Mouse (Mus musculus): Measurements from ENCODE around the gene Olfr114.

Gene Olfr114

DNA sequence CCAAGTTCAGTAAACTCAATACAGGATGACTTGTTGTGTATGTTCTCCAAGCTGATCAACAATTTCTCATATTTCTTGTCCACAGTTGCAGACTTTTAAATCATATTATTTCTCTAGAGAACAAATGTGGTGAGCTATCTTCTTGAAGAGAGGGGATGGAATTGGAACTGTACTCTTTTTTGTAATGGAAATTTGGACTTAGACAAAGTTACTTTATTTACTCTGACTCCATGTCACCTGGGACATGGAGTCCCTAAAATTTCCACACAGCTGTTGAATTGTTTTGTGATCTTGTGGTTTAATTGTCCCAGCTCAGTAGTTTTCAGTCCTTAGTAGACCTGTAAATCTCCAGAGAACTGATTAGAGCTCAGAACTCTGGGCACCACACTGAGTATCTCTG lies at the start of gene Olfr114:
Gene Olfr114, minus strand, starts transcription at position 101 of the 400 bp plus-strand sequence.
- DNase-seq = no peak

GRCm38 (mm10) chr17:37627009-37627408 lies 34.5 kb upstream of the Olfr114 start, which contains the start of the genes Olfr115 and Olfr116:
Olfr115 (minus strand) TSS chr17:37627109.
Olfr116 (minus strand) TSS chr17:37627199.
- DNase-seq = no peak

GRCm38 (mm10) chr17:37577563-37577962 lies 15.0 kb downstream of the Olfr114 start, which contains the start of gene Olfr113:
Olfr113 (minus strand) TSS chr17:37577663.
- DNase-seq = no peak

- no peak for DNase-seq
Observed at GRCm38 (mm10) chr17:37569351-37569750, 23.2 kb downstream of the Olfr114 start, which contains the start of gene Olfr112. Olfr112 (minus strand) TSS chr17:37569451.

DNA sequence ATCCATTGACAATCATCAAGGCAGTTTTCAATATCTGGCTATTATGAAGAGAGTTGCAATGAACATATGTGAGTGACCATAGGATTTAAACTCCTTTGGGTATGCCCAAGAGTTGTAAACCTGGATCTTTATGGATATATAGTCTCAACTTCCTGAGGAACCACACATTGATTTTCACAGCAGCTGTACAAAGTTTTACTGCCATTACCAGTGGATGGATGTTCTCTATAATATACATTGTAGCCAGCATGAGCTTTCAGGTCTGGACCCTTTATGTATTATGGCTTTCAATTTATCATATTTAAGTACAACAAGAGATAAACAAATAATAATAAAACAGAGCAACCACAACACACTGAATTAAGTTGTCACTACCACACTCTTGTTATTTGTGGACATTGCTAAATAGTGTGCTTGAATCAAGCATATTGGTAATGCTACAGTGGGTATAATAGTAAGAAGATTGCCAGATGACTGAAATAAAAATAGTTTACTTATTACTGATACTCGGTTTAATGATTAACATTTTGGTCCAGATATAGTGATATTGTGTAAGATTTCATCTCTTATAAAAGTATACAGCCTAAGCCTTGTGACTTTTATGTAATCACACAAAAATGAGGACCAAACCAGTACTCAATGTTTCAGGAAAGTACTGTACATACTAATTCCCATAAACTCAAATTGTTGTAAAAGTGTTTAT lies 33.5 kb downstream of the Olfr114 start:
- no peak for DNase-seq

- no peak for DNase-seq
Observed at GRCm38 (mm10) chr17:37543800-37544435, 48.6 kb downstream of the Olfr114 start.

DNA sequence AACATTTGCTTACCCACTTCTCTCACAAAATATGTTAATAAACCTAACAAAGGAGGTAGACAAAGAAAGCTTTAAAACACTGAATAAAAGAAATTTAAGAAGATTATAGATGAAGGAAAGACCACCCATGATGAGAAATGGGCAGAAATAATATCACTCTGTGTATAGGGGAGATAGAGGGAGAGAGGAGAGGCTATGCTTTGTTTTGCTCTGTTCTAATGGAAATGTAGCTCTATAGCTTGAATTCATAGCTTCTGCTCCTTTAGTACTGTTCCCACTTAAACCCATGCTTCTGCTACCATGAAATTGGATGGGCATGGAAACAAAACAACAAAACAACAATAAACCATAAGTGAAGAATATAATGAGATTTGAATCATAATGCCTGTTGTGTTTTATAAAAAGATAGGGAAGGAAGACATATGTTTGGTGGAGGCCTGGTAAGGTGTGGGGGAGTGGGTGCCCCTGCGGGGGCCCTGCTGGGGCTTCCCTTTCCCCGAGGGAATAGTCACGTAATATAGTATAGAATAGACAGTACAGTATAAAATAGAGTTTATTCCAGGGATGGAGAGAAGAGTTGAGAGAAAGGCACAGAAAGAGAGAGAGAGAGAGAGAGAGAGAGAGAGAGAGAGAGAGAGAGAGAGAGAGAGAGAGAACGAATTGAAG lies 51.0 kb downstream of the Olfr114 start:
- no peak for DNase-seq
